Mouse (Mus musculus): Measurements from ENCODE around the gene Fbxo8. TPM values are rescaled to one million over a fixed set of nuclear protein-coding genes. Genes with fewer than 3 reads are reported as not detected.

Fbxo8 gene
- total and polyA plus RNA-seq, 3 experiments = 14.8 to 47.0 (median 28.1) TPM

DNA sequence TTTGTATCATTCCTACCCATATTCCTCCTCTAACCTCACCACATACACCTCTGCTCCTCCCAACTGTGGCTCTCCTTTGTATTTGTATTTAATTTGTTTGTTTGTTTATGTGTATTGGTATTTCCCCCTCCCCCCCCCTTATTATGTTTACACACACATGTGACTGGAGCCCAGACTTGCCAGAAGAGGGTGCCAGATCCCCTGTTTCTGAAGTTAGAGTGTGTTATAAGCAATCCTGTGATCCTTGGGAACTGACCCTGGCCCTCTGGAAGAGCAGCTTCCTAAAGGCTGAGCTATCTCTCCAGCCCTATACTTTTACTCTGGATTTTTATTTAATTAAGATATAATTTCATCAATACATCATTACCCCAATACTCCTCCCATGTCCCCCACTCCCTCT is 32.0 kb downstream of the Fbxo8 start:
- peak; percentile 4 for DNase-seq (ENCODE audit: extremely low read depth)
- no peaks in the 10 kb centered on the region for H3K4me1 ChIP-seq (ENCODE audit: control insufficient read depth in 1 of 2, insufficient read depth in 2 of 2)
- H3K4me2 ChIP-seq (ENCODE audit: insufficient read depth, low read depth, poor library complexity, severe bottlenecking) = no peak overlapping the region
- no peak for TF ChIP-seq ZKSCAN1 (IDR thresholded peaks at IDR 0.05; ENCODE audit: borderline replicate concordance, low read depth, low read length)
- TF ChIP-seq NELFE (IDR thresholded peaks at IDR 0.05; ENCODE audit: low read depth, low read length) = no peak
- no peak for TF ChIP-seq MAZ (IDR thresholded peaks at IDR 0.05; ENCODE audit: low read depth, low read length)
- no peak for TF ChIP-seq POLR2AphosphoS2 (IDR thresholded peaks at IDR 0.05; ENCODE audit: low read depth, low read length)
- peak in 1 of 2 experiments; percentile 39; a peak in 2 of 4 replicates for TF ChIP-seq CTCF (conservative IDR thresholded peaks at IDR 0.05 in 1 of 2, IDR thresholded peaks at IDR 0.05 in 1 of 2; ENCODE audit: low read depth in 2 of 2, low read length in 2 of 2)
- TF ChIP-seq JUND (conservative IDR thresholded peaks at IDR 0.05; ENCODE audit: low read depth, low read length) = no peak
- peak; percentile 41; the same call in 1 of the 2 replicates for TF ChIP-seq BHLHE40 (IDR thresholded peaks at IDR 0.05; ENCODE audit: low read depth, low read length)
- no peak for TF ChIP-seq SMC3 (IDR thresholded peaks at IDR 0.05; ENCODE audit: low read depth, low read length)
- in situ Hi-C loops (cut with MboI; ENCODE audit: low pct_ligation_motif_present, low pct_unique_long_range_greater_than_20kb, low sequenced_read_pairs) = no loop called here
- no peak overlapping the region for H3K9ac ChIP-seq (ENCODE audit: insufficient read depth, low read depth)
- H3K79me2 ChIP-seq (replicated peaks; ENCODE audit: control insufficient read depth, extremely low read depth, insufficient read depth, poor library complexity, severe bottlenecking) = no peaks in the 10 kb centered on the region
- dilution Hi-C loops (cut with MboI; ENCODE audit: extremely low pct_ligation_motif_present, extremely low pct_unique_long_range_greater_than_20kb, low sequenced_read_pairs) = no loop called here
- no peaks in the 10 kb centered on the region for H3K27me3 ChIP-seq (replicated peaks)
- H3K9me3 ChIP-seq (replicated peaks; ENCODE audit: low read length) = no peaks in the 10 kb centered on the region
- H3K36me3 ChIP-seq (replicated peaks in 1 of 2; ENCODE audit: control insufficient read depth in 1 of 2, insufficient read depth in 1 of 2, low read length in 1 of 2) = peaks cover 0 to 7% of the 10 kb centered on the region in 2 experiments
- no peak overlapping the region for H3K27ac ChIP-seq (ENCODE audit: insufficient read depth, low read depth)
- no peak overlapping the region for H3K4me3 ChIP-seq (replicated peaks in 1 of 3; ENCODE audit: low read depth in 2 of 3, low read length in 2 of 3, poor library complexity in 1 of 3)

DNA sequence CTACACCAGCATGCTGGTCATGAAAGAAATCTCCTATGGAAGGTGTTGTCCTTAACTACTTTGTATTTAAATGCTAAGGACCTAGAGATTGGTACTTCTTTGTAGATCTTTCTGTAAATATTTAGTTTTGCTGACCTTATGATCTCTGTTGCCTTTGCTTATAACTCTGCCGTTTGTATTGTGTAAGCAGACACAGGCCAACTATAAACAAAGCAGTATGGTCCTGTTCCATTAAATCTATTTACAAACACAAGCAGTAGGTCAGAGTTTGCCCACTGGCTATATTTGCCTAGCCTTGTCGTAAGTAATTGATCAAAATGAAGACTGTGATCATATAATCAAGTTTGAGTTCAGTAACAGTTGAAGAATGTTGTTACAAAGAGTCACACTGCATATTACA is 38.1 kb downstream of the Fbxo8 start:
- H3K9me3 ChIP-seq (replicated peaks; ENCODE audit: low read length) = no peaks in the 10 kb centered on the region
- no peaks in the 10 kb centered on the region for H3K79me2 ChIP-seq (replicated peaks; ENCODE audit: control insufficient read depth, extremely low read depth, insufficient read depth, poor library complexity, severe bottlenecking)
- no peaks in the 10 kb centered on the region for H3K27me3 ChIP-seq (replicated peaks)
- H3K4me3 ChIP-seq (replicated peaks in 1 of 3; ENCODE audit: low read depth in 2 of 3, low read length in 2 of 3, poor library complexity in 1 of 3) = no peak overlapping the region
- in situ Hi-C loops (cut with MboI; ENCODE audit: low pct_ligation_motif_present, low pct_unique_long_range_greater_than_20kb, low sequenced_read_pairs) (no loop called here), dilution Hi-C loops (cut with MboI; ENCODE audit: extremely low pct_ligation_motif_present, extremely low pct_unique_long_range_greater_than_20kb, low sequenced_read_pairs) (no loop called here)
- no peak overlapping the region for H3K27ac ChIP-seq (ENCODE audit: insufficient read depth, low read depth)
- no peak for TF ChIP-seq NELFE (IDR thresholded peaks at IDR 0.05; ENCODE audit: low read depth, low read length)
- peaks cover 0 to 18% of the 10 kb centered on the region in 2 experiments for H3K36me3 ChIP-seq (replicated peaks in 1 of 2; ENCODE audit: control insufficient read depth in 1 of 2, insufficient read depth in 1 of 2, low read length in 1 of 2)
- H3K4me2 ChIP-seq (ENCODE audit: insufficient read depth, low read depth, poor library complexity, severe bottlenecking) = no peak overlapping the region
- no peak overlapping the region for H3K9ac ChIP-seq (ENCODE audit: insufficient read depth, low read depth)
- H3K4me1 ChIP-seq (ENCODE audit: control insufficient read depth in 1 of 2, insufficient read depth in 2 of 2) = no peaks in the 10 kb centered on the region
- DNase-seq (ENCODE audit: extremely low read depth) = no peak

DNA sequence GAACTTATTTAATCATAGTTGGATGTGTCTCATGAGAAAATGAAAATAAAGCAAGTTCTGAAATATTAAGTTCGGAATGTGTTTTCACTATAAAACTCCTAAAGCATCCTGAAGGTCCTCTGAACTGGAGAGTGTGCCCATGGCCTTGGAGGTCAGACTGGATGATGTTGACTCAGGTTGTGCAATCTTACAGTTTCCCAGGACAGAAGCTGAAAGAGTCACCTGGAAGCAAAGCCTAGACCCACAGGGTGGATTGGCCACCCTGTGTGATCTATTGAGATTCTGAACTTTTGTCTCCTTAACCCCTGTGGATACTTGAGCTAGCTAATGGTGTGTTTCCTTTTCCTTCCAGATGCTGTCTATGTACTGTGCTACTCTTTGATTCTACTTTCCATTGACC is 40.2 kb downstream of the Fbxo8 start:
- DNase-seq (ENCODE audit: extremely low read depth) = no peak
- no peaks in the 10 kb centered on the region for H3K4me1 ChIP-seq (ENCODE audit: control insufficient read depth in 1 of 2, insufficient read depth in 2 of 2)
- H3K79me2 ChIP-seq (replicated peaks; ENCODE audit: control insufficient read depth, extremely low read depth, insufficient read depth, poor library complexity, severe bottlenecking) = no peaks in the 10 kb centered on the region
- no peaks in the 10 kb centered on the region for H3K27me3 ChIP-seq (replicated peaks)
- dilution Hi-C loops (cut with MboI; ENCODE audit: extremely low pct_ligation_motif_present, extremely low pct_unique_long_range_greater_than_20kb, low sequenced_read_pairs) = no loop called here
- H3K4me2 ChIP-seq (ENCODE audit: insufficient read depth, low read depth, poor library complexity, severe bottlenecking) = no peak overlapping the region
- H3K27ac ChIP-seq (ENCODE audit: insufficient read depth, low read depth) = no peak overlapping the region
- TF ChIP-seq CHD1 (IDR thresholded peaks at IDR 0.05; ENCODE audit: low read depth, low read length) (no peak), PAX5 (IDR thresholded peaks at IDR 0.05; ENCODE audit: low read length) (no peak), MYC (IDR thresholded peaks at IDR 0.05; ENCODE audit: low read depth, low read length) (no peak), BHLHE40 (IDR thresholded peaks at IDR 0.05; ENCODE audit: low read depth, low read length) (no peak), NELFE (IDR thresholded peaks at IDR 0.05; ENCODE audit: low read depth, low read length) (no peak), IRF4 (IDR thresholded peaks at IDR 0.05; ENCODE audit: low read depth, low read length) (no peak), JUND (conservative IDR thresholded peaks at IDR 0.05; ENCODE audit: low read depth, low read length) (no peak), NRF1 (IDR thresholded peaks at IDR 0.05; ENCODE audit: low read depth, low read length) (no peak), TBP (conservative IDR thresholded peaks at IDR 0.05; ENCODE audit: low read depth, low read length) (no peak), ZMIZ1 (IDR thresholded peaks at IDR 0.05; ENCODE audit: low read depth, low read length) (no peak), RCOR1 (conservative IDR thresholded peaks at IDR 0.05; ENCODE audit: low read depth, low read length) (no peak), MAFK (IDR thresholded peaks at IDR 0.05; ENCODE audit: insufficient replicate concordance, low read length) (no peak), SMC3 (IDR thresholded peaks at IDR 0.05; ENCODE audit: low read depth, low read length) (no peak), ZKSCAN1 (IDR thresholded peaks at IDR 0.05; ENCODE audit: borderline replicate concordance, low read depth, low read length) (no peak)
- in situ Hi-C loops (cut with MboI; ENCODE audit: low pct_ligation_motif_present, low pct_unique_long_range_greater_than_20kb, low sequenced_read_pairs) = no loop called here
- H3K4me3 ChIP-seq (replicated peaks in 1 of 3; ENCODE audit: low read depth in 2 of 3, low read length in 2 of 3, poor library complexity in 1 of 3) = no peak overlapping the region
- H3K36me3 ChIP-seq (replicated peaks in 1 of 2; ENCODE audit: control insufficient read depth in 1 of 2, insufficient read depth in 1 of 2, low read length in 1 of 2) = peaks cover 0 to 20% of the 10 kb centered on the region in 2 experiments
- no peaks in the 10 kb centered on the region for H3K9me3 ChIP-seq (replicated peaks; ENCODE audit: low read length)
- no peak overlapping the region for H3K9ac ChIP-seq (ENCODE audit: insufficient read depth, low read depth)
